Mouse (Mus musculus): Measurements from ENCODE around the gene AC124502.3. TPM values are rescaled to one million over a fixed set of nuclear protein-coding genes. Genes with fewer than 3 reads are reported as not detected.

AC124502.3 gene
- 2.0 TPM for total RNA-seq (2023)

DNA sequence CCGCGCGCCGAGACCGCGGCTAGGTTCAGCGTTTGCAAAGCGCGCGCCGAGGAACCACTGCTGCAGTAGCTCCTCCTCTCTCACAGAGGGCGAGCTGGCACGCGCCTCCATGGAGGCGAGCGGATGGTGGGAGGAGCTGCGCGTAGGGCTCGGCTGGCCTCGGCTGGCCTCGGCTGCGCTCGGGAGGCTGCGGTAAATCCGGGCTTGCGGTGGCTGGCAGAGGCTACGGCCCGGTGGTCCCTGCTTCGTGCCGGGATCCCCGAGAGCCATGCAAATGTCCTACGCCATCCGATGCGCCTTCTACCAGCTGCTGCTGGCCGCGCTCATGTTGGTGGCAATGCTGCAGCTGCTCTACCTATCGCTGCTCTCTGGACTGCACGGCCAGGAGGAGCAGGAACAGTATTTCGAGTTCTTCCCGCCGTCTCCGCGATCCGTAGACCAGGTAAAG is at the start of gene AC124502.3, which contains the start of gene B4gat1:
TSS of gene AC124502.3 (plus strand) at position 183 of the 448 bp plus-strand sequence.
TSS of gene B4gat1 (plus strand) at position 118 of the 448 bp plus-strand sequence.

DNA sequence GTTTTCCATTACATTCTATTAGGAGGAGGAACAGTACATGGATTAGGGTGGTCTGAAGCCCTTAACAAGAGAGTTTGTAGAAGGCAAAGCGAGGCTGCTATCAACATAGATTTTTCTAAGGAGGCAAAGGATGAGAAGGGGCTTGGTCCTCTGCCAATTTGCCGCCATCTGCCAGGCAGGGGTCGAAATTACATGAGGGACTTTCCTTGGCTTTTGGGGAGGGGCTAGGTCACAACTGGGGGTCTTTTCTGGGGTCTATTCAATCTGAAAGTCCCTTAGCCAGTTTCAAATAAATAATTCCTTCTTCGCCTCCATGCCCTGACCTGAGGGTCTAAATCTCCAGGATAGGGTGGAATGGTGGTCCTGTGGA is 48.5 kb upstream of the AC124502.3 start, which contains the start of gene Npas4:
TSS of gene Npas4 (minus strand) at position 61 of the 370 bp plus-strand sequence.

DNA sequence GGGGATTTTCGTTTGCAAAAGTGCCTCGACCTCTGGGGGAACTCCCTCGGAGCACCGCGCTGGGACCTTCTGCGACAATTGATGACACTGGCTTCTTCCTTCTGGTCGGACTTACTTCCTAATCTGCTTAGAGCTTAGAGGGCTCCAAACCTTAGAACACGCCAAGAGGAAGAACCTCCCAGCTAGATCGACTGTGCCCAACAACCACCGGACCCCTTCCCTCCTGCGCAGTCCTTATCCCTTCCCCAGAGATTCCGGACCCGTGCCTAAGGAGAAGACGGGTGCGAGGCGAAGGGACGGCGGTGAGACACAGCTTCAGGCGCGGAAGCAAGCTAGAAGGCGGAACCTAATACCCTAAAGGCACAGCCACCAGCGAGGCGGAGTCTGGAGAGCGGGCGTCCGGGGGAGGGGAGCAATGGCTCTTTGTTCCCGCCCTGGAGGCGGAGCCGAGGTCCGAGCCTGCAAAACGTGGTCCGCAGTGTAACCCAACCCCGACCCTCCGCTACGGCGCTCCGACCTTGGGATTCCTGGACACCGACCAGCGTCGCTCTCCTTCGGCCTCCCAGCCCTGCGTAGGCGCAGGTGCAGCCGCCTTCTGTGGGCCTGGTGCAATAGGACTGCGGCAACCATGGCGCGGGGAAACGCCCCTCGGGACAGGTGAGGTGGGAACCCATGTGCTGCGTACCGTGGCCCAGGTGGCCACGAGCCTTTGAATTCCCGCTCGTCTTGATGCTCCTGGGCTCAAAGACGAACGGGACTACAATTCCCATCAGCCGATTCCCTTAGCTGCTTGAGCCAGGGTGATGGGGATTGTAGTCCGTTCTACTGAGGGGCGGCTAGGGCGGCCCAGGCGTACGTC is 14.8 kb upstream of the AC124502.3 start, which contains the start of gene Slc29a2:
TSS of gene Slc29a2 (plus strand) at position 240 of the 859 bp plus-strand sequence.

DNA sequence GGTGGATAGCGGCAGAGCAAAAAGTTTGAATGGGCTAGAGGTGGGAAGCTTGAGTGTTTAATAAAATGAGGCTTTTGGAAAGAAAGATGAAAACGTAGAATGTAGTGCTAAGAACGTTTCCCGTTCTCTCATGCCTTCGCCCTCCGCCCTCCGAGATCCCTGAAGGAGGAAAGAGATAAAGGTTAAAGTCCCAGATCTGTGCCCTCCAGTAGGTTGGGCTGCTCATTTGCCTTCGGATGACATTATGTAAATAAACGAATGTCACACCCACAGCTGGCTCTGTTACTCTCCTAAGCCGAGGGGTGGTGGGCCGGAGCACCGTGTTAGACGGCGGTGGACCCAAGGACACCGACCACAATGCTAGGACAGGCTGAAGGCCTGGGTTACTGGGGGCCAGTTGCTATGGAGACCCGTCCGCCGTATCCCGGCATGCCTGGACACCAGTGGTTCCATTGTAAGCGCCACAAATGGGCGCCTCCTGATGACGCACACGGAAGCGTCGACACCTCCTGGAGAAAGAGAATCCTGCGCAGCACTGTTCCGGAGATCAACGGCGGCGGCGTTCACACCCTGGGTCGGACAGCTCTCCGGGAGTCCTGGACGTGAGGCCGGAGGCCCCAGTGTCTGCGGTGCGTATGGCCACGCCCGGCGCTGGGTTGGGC is 2.3 kb downstream of the AC124502.3 start, which contains the start of gene Brms1:
TSS of gene Brms1 (plus strand) at position 493 of the 662 bp plus-strand sequence.

DNA sequence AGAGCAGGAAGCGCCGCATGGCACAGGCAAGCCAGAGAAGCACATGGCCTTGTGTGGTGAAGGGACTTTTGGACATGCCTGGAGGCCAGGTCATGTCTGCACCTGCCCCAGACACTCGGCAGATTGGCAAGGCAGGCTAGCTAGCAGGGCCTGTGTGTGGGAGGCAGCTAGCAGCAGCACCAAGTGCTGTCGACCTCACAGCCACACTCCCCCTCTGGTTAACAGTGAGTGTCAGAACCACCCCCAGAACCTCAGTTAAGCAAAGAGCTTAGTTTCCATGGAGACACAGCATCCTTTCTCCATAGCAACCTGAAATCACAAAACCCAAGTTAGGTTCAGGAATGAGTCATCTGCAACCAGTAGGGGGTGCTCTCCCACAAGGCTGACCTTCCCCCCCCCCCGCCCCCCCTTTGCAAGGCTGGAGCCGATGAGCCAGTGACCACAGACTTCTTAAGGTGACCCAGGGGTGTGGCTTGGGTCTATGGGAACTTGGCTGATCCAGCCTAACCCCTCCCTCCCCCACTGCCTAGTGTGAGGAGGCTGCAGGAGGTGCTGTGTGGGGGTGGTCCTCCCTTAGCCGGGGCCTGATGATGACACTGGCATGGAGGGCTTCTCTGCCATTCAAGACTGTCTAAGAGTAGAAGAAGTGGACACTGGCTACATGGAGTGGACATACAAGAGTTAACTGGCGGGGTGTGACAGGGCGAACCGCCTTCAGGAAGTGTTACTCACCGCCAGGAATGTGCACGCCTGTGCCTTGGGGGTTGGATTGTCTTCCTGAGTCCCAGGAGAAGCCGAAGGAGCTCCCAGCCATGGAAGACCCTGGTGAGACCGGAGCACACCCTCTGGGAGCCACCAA is 11.6 kb downstream of the AC124502.3 start, which contains the start of gene Rin1:
TSS of gene Rin1 (plus strand) at position 435 of the 859 bp plus-strand sequence.

DNA sequence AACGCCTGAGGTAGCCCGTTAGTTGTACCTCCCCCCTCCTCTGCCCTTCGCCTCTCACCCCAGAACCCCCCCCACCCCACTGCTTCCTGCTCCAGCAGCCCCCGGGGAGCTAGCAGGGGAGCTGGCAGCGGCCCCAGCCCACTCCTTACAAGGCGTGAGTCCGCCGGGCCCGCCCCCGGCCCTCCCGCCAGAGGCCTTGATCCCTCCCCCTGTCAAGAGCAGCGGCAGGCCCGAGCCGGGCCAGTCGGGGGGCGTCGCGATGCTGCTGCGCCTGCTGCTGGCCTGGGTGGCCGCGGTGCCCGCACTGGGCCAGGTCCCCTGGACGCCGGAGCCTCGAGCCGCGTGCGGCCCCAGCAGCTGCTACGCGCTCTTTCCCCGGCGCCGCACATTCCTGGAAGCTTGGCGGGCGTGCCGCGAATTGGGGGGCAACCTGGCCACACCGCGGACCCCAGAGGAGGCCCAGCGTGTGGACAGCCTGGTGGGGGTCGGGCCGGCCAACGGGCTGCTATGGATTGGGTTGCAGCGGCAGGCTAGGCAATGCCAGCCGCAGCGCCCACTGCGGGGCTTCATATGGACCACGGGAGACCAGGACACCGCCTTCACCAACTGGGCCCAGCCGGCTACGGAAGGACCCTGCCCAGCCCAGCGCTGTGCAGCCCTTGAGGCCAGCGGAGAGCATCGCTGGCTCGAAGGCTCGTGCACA is 29.3 kb downstream of the AC124502.3 start, which contains the start of gene Cd248:
TSS of gene Cd248 (plus strand) at position 212 of the 703 bp plus-strand sequence.

DNA sequence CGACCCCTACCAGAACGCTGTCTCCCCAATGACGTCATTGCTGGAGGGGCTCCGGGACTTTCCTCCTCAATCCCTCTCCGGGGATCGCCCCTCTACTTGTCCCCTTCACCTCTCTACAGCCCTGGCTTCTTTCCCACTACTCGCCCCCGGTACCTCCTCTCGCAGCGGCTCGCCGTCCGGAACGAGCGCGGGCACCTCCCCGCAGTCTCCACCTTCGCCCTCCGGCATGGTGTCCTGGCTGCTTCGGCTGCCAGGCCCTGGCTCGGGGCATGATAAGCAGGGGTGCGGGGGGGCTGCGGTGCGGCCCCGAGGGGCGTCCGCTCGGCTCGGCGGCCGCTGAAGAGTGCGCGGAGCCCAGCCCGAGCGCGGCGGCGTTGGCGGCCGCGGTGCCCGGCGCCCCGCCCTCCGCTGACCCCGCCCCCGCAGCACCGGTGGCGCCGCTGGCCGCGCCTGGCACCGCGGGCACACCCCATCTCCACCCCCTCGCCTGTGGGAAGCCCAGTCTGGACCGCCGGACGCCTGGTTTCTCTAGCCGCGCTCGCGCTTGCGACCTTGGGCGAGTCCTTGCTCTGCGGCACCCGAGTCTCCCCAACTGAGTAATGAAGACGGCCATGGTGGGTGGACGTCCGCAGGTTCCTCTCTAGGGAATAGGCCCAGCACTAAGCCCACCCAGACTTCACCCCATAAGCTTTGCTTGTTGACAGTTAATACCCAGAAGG is 46.6 kb downstream of the AC124502.3 start, which contains the start of gene Tmem151a:
TSS of gene Tmem151a (minus strand) at position 387 of the 719 bp plus-strand sequence.

DNA sequence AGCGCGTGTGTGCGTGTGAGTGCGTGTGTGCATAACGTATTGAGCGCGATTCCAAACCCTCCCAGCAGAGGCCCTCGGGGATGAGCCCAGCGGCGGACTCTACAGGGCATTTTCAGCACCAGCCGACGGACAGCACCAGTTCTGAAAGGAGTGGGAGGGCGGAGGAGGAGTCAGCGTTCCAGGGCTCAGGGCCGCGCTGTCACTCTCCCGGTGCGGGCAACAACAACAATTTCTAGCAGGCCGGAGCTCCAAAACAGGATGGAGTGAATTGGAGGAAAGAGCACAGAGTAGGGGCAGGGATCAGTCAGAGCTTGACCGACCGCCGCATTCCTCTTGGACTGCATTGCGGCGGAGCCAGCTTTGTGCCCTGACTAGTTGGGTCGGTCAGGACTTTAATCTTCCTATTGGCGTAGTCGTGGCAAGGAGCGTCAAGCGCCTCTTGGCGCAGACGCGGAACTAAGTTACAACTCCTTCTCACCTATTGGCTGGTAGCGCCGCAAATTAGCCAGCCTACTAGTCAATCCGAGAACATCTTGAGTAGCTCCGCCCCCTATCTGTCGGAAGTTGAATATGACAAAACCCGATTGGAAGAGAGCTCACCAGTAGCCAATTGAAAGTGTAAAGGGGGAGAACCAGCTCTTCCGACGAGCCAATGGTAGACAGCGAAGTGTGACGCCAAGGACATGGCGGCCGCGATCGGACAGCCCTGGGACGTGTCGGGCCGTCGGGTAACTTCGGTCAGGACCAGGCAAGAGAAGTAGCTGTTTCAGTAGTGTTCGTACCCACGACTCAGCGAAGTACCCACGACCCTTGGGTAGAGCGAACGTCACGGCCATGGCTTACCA is 49.4 kb downstream of the AC124502.3 start, which contains the start of gene Yif1a:
TSS of gene Yif1a (plus strand) at position 655 of the 845 bp plus-strand sequence.

DNA sequence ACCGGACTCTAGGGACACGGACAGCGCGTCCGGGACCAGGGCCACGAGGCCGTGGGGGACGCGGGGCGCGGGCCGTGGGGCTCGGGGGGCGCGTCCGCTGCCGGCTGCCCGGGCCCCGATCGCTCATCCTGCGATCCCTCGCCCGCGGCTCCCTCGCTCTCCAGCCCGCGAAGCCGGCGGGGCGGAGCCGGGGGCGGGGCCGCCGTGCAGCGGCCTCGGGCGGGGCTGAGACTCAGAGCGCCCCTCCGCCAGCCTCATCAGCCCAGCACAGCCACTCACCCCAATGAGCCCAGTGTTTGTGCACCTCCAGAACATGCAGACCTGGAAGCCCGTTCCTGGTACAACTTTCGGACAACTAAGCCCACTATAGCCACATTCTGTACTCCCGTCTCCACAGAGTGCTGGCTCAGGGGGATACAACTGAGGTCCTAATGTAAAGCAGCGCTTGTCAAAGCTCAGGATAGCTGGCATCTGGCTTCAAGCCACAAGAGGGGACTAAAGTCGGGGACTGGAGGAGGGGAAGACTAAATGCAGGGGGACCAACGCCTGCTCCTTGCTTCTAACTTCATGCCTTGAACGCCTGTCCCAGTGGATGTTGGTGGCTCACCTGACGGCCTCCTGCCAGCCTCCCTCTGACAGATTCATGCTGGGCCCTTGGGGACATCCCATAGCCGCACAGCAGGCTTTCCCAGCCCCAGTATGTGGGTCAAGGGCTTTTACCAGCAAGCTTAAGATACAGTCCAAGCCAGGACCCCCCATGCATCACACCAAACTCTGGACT is 59.9 kb downstream of the AC124502.3 start, which contains the start of gene Cnih2:
TSS of gene Cnih2 (minus strand) at position 159 of the 781 bp plus-strand sequence.

Other genes starting within 250 kb of the AC124502.3 start
- 97.2 TPM for gene Rbm4, start 245.0 kb upstream of the AC124502.3 start, total RNA-seq (2023)
- gene Gm21992, start 227.3 kb upstream of the AC124502.3 start, total RNA-seq (2023), result 44.3 TPM
- 90.1 TPM for gene Rbm14, start 227.3 kb upstream of the AC124502.3 start, total RNA-seq (2023)
- 52.9 TPM for gene Ccs, start 199.6 kb upstream of the AC124502.3 start, total RNA-seq (2023)
- gene Ccdc87, start 199.5 kb upstream of the AC124502.3 start, total RNA-seq (2023), result not detected
- gene Ctsf, start 183.8 kb upstream of the AC124502.3 start, total RNA-seq (2023), result 7.2 TPM
- not detected for gene Actn3, start 161.0 kb upstream of the AC124502.3 start, total RNA-seq (2023)
- gene Zdhhc24, start 160.2 kb upstream of the AC124502.3 start, total RNA-seq (2023), result 7.0 TPM
- gene Bbs1, start 132.3 kb upstream of the AC124502.3 start, total RNA-seq (2023), result 3.3 TPM
- gene Dpp3, start 110.6 kb upstream of the AC124502.3 start, total RNA-seq (2023), result 71.9 TPM
- gene Peli3, start 95.8 kb upstream of the AC124502.3 start, total RNA-seq (2023), result 3.5 TPM
- 24.5 TPM for gene Mrpl11, start 76.7 kb upstream of the AC124502.3 start, total RNA-seq (2023)
- gene Npas4, start 48.6 kb upstream of the AC124502.3 start, total RNA-seq (2023), result 0.30 TPM
- 1.9 TPM for gene Slc29a2, start 15.0 kb upstream of the AC124502.3 start, total RNA-seq (2023)
- gene B4gat1, start 65 bp upstream of the AC124502.3 start, total RNA-seq (2023), result 4.6 TPM
- gene Brms1, start 2.5 kb downstream of the AC124502.3 start, total RNA-seq (2023), result 52.2 TPM
- 6.4 TPM for gene Rin1, start 11.6 kb downstream of the AC124502.3 start, total RNA-seq (2023)
- gene Cd248, start 29.2 kb downstream of the AC124502.3 start, total RNA-seq (2023), result 0.50 TPM
- gene Tmem151a, start 46.6 kb downstream of the AC124502.3 start, total RNA-seq (2023), result 0.74 TPM
- 31.1 TPM for gene Yif1a, start 49.6 kb downstream of the AC124502.3 start, total RNA-seq (2023)
- 2.3 TPM for gene Cnih2, start 59.6 kb downstream of the AC124502.3 start, total RNA-seq (2023)
- 103 TPM for gene Rab1b, start 68.2 kb downstream of the AC124502.3 start, total RNA-seq (2023)
- gene Klc2, start 79.7 kb downstream of the AC124502.3 start, total RNA-seq (2023), result 26.6 TPM
- gene Pacs1, start 234.2 kb downstream of the AC124502.3 start, total RNA-seq (2023), result 132 TPM

Data from CD4-positive naive resting alpha-beta T cell, adult 57 days (primary cell).